Mouse (Mus musculus) midbrain, postnatal 0 days (tissue): ENCODE data around the gene Akt1. TPM values are rescaled to one million over a fixed set of nuclear protein-coding genes. Genes with fewer than 3 reads are reported as not detected.

Experiments used
- ATAC-seq: fragments of 200-750 bp; cut with Nextera tagmentation; 2 replicates; pipeline ENCODE4 v1.8.0; 2017; ENCODE audit warnings: moderate number of reproducible peaks, mild to moderate bottlenecking, moderate TSS enrichment, moderate library complexity; ENCODE audit not compliant: low FRiP score
- DNase-seq: peaks from one replicate; pipeline ENCODE4 v3.0.0-alpha.2; 2015; ENCODE audit warnings: low spot score
- H3K27ac ChIP-seq: fragments of 300-500 bp; sonication (generic); 2 replicates; pipeline ENCODE4 v1.5.1; 2014; ENCODE audit warnings: low read depth, mild to moderate bottlenecking, low read length, mixed read lengths
- H3K27me3 ChIP-seq: fragments of 300-500 bp; sonication (generic); 2 replicates; pipeline ENCODE4 v1.6.1; 2014; ENCODE audit warnings: low read length, control low read depth, mixed read lengths; ENCODE audit not compliant: insufficient read depth
- H3K36me3 ChIP-seq: fragments of 300-500 bp; sonication (generic); 2 replicates; pipeline ENCODE4 v1.6.1; 2014; ENCODE audit warnings: low read length, control low read depth, mixed read lengths; ENCODE audit not compliant: insufficient read depth
- H3K4me1 ChIP-seq: fragments of 300-500 bp; sonication (generic); 2 replicates; pipeline ENCODE4 v1.6.1; 2014; ENCODE audit warnings: mild to moderate bottlenecking, control low read depth, antibody characterized with exemption, low read length, mixed read lengths; ENCODE audit not compliant: insufficient read depth
- H3K4me2 ChIP-seq: fragments of 300-500 bp; sonication (generic); 2 replicates; pipeline ENCODE4 v1.6.1; 2014; ENCODE audit warnings: low read depth, mild to moderate bottlenecking, low read length, mixed read lengths; ENCODE audit not compliant: poor library complexity, severe bottlenecking
- H3K4me3 ChIP-seq: fragments of 300-500 bp; sonication (generic); 2 replicates; pipeline ENCODE4 v1.5.1; 2014; ENCODE audit warnings: low read depth, mild to moderate bottlenecking, low read length, moderate library complexity
- H3K9ac ChIP-seq: fragments of 300-500 bp; sonication (generic); replicated peaks from 2 replicates; pipeline ENCODE4 v1.6.1; 2014; ENCODE audit warnings: mild to moderate bottlenecking, low read length, moderate library complexity, mixed read lengths; ENCODE audit not compliant: poor library complexity, severe bottlenecking
- H3K9me3 ChIP-seq: fragments of 300-500 bp; sonication (generic); 2 replicates; pipeline ENCODE4 v1.6.1; 2016; ENCODE audit warnings: low read length, control low read depth
- CTCF ChIP-seq: IDR thresholded peaks from 2 replicates; pipeline ENCODE4 v1.5.1; 2016; ENCODE audit warnings: antibody characterized with exemption, mild to moderate bottlenecking
- WGBS: fragments of 180-500 bp; shearing (Covaris S2); extraction: QIAGEN DNeasy Blood & Tissue Kit; methylation state at CpG from one replicate; pipeline ENCODE4 v1.1.7; 2014; 5-methylcytosine and 5-hydroxymethylcytosine counted together
- polyA plus RNA-seq: library from polyadenylated mRNA; unstranded; fragments of >200 nt; fragmentation: Nextera tagmentation; extraction: Ambion mirVana; gene quantifications from 2 replicates; pipeline ENCODE4 v1.2.1, GENCODE M21; 2015
- total RNA-seq: library from RNA; depleted of rRNA; stranded (reverse); fragments of >200 nt; gene quantifications from 2 replicates; pipeline ENCODE4 v1.2.3, GENCODE M21; 2014

The Akt1 gene
- total and polyA plus RNA-seq, 2 experiments from 2014 or later: 93.3 to 201 TPM

DNA sequence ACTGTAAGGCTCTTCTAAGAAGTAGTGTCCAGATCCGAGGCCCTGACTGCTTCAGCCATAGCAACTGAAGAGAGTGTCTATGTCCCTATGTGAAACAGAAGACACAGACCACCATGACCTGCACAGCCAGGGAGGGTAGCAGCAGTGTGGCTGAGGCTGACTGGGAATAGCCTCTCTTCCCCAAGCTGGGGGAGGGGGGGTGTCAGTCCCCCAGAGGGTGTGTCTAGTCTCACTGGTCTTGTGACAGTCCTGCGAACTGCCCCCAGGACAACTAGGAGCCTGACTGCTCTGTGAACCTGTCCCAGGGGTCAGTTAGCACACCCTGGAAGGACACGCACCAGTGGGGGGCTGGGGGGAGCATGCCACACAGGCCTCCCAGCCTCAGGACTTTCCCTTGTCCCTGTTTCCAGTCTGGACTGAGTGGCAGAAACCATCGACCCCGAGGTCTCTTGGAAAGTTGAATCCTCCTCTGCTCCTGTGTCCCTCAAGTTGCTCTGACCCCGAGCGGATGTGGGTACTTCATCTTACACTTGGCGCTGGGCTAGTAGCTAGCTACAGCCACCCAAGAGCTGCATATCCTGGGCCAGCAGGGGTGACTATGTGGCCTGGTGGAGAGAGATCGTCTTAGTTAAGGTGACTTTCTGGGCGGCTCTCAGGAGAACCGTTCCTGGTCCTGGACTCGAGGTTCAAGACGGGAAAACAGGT, 55.6 kb downstream of the Akt1 start:
- H3K9me3 ChIP-seq: no peaks in the 10 kb centered on the region
- peak overlapping the region; percentile 50 for H3K4me3 ChIP-seq
- H3K27me3 ChIP-seq: peaks cover 14% of the 10 kb centered on the region
- H3K36me3 ChIP-seq: no peaks in the 10 kb centered on the region
- H3K4me1 ChIP-seq: no peaks in the 10 kb centered on the region
- peak overlapping the region; percentile 67; the same call in 1 of the 2 replicates for H3K9ac ChIP-seq
- 25% methylated on average over 13 of the region's 13 CpGs for WGBS
- peak overlapping the region; percentile 91 for H3K4me2 ChIP-seq
- no peak for TF ChIP-seq CTCF
- DNase-seq: no peak
- H3K27ac ChIP-seq: no peak overlapping the region
- ATAC-seq: no peak

DNA sequence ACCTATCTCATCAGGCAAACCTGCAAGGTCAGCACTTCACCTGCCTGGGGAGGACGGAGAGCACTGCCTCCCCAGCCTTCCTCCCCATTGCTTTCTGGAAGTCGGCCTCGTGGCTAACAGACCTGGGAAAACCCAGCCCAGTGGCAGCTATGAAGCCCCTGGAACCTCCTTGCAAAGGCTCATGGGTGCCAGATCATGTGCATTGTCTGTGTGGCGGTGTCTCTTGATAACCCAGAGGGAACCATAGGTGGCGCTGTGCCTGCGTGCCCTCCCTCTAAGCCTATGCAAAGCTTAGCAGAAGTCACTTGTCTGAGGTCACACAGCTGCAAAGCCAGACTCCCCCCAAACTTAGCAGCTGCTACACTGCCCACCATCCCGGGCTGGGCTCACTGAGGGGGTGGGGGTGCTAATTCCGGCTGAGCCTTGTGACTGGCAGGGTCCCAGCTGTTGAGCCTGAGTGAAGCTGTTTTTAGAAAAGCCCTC, 56.7 kb downstream of the Akt1 start:
- Histone ChIP-seq H3K4me2 (no peak overlapping the region), H3K36me3 (no peaks in the 10 kb centered on the region), H3K4me1 (no peaks in the 10 kb centered on the region), H3K9ac (no peak overlapping the region), H3K4me3 (no peak overlapping the region), H3K27me3 (peaks cover 14% of the 10 kb centered on the region), H3K27ac (no peak overlapping the region), H3K9me3 (no peaks in the 10 kb centered on the region)
- WGBS: 15% methylated on average over 8 of the region's 8 CpGs
- DNase-seq (peak; percentile 72), ATAC-seq (peak; percentile 42; the same call in 1 of the 2 replicates)
- peak; percentile 75 for TF ChIP-seq CTCF

DNA sequence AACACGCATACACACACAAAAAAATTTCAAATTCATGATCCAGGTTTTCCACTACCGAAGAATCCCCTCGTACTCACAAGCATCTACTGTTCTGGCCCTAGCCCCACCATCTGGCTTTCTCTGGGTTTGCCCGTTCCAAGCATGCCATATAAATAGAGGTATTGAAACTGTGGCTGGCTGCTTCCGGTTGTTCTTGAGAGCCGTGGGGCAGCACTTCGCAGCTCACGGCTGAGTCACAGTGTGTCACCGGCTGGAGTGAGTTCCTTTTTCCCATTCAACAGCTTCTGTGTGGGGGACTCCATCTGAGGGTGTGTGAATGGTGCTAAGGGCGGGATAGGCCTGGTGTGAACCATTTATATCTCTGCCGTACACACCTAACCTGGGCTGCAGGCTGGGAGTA, 57.5 kb downstream of the Akt1 start:
- H3K27me3 ChIP-seq: peaks cover 10% of the 10 kb centered on the region
- no peak overlapping the region for H3K27ac ChIP-seq
- no peak overlapping the region for H3K4me2 ChIP-seq
- H3K4me3 ChIP-seq: no peak overlapping the region
- no peaks in the 10 kb centered on the region for H3K9me3 ChIP-seq
- H3K36me3 ChIP-seq: no peaks in the 10 kb centered on the region
- DNase-seq (peak; percentile 22), ATAC-seq (no peak)
- 87% methylated on average over 11 of the region's 11 CpGs for WGBS
- no peak overlapping the region for H3K9ac ChIP-seq
- no peak for TF ChIP-seq CTCF
- H3K4me1 ChIP-seq: no peaks in the 10 kb centered on the region

DNA sequence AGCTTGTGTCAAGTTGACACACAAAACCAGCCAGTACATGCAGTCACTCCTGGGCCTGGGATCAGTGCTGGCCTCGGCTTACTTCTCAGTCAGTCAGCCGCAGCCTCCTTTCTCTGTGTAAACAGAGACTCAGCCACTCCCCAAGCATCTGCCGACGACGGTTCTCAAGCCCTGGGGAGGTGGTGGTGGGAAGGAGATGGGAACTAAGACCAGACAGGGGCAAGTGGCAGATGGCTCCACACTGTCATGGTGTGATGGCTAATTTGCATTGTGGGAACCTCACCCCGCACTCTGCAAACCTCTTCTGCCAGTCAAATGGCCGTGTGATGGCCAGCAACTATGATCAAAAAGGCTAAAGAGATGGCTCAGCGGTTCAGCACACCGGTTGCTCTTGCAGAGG, 58.0 kb downstream of the Akt1 start:
- H3K4me2 ChIP-seq: no peak overlapping the region
- TF ChIP-seq CTCF: no peak
- H3K4me1 ChIP-seq: no peaks in the 10 kb centered on the region
- H3K9me3 ChIP-seq: no peaks in the 10 kb centered on the region
- H3K9ac ChIP-seq: no peak overlapping the region
- DNase-seq: no peak
- no peaks in the 10 kb centered on the region for H3K36me3 ChIP-seq
- no peak overlapping the region for H3K27ac ChIP-seq
- peaks cover 6% of the 10 kb centered on the region; the same call in 1 of the 2 replicates for H3K27me3 ChIP-seq
- 55% methylated on average over 9 of the region's 9 CpGs for WGBS
- H3K4me3 ChIP-seq: no peak overlapping the region
- ATAC-seq: no peak

DNA sequence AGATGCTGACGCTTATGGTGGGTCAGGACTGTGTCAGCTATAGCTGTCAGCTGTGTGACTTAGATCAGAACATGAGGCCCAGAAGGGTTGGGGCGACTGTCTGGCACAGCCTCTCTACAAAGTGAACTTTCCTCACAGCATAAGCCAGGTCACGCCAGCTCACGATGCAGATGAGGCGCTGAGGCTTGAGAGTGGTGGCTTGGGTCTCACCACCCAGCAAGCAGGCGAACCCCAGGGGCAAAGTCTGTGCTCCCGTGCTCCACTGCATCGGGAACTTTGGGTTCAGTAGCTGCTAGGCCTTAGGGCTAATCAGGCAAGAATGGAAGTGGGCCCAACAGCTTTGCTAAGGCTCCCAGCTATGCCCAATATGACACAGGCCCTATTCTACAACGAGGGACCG, 65.7 kb downstream of the Akt1 start:
- no peak overlapping the region for H3K27ac ChIP-seq
- no peaks in the 10 kb centered on the region for H3K27me3 ChIP-seq
- H3K9me3 ChIP-seq: no peaks in the 10 kb centered on the region
- no peak overlapping the region for H3K9ac ChIP-seq
- TF ChIP-seq CTCF: no peak
- no peaks in the 10 kb centered on the region for H3K4me1 ChIP-seq
- ATAC-seq: no peak
- H3K4me2 ChIP-seq: no peak overlapping the region
- no peak for DNase-seq
- WGBS: 93% methylated on average over 10 of the region's 10 CpGs
- H3K4me3 ChIP-seq: no peak overlapping the region
- no peaks in the 10 kb centered on the region for H3K36me3 ChIP-seq

DNA sequence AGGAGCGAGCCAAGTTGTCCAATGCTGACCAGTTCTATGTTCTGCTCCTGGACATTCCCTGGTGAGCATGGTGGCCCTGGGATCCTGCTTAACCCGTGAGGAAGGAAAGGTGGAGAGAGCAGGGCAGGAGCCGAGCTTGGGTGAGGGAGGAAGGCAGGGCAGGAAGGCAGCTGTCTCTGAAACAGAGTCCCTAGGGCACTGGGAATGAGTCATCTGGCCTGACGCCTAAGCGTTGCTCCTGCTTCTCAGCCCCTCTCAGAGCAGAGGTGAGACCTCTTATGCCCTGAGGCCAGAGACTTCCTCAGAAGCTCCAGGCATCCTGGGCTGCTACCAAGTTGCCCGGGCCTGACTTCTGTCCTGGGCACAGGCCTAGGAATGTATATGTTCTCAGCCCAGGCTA, 67.7 kb downstream of the Akt1 start:
- Histone ChIP-seq H3K4me2 (no peak overlapping the region), H3K9me3 (no peaks in the 10 kb centered on the region), H3K27me3 (no peaks in the 10 kb centered on the region), H3K36me3 (no peaks in the 10 kb centered on the region), H3K9ac (no peak overlapping the region), H3K4me3 (no peak overlapping the region), H3K4me1 (no peaks in the 10 kb centered on the region), H3K27ac (no peak overlapping the region)
- WGBS: 87% methylated on average over 6 of the region's 6 CpGs
- ATAC-seq (no peak), DNase-seq (no peak)
- TF ChIP-seq CTCF: no peak
